Mouse (Mus musculus) ES-E14 (cell line): Measurements from ENCODE around the gene Micall1.

ENCODE experiments used
- CHD2 ChIP-seq: IDR thresholded peaks from 2 replicates; pipeline ENCODE4 v1.6.1; 2014; ENCODE audit warnings: mild to moderate bottlenecking, low read depth, low read length, inconsistent platforms
- HCFC1 ChIP-seq: IDR thresholded peaks from 2 replicates; pipeline ENCODE4 v1.6.1; 2012; ENCODE audit warnings: low read length, inconsistent platforms, borderline replicate concordance; ENCODE audit not compliant: insufficient read depth
- MAFK ChIP-seq: IDR thresholded peaks from 2 replicates; pipeline ENCODE4 v1.6.1; 2014; ENCODE audit warnings: mild to moderate bottlenecking, low read depth, low read length, inconsistent platforms; ENCODE audit not compliant: insufficient read depth
- ZNF384 ChIP-seq: IDR thresholded peaks from 2 replicates; pipeline ENCODE4 v1.6.1; 2012; ENCODE audit warnings: low read depth, low read length, inconsistent platforms

- no peak for TF ChIP-seq ZNF384
- no peak for TF ChIP-seq HCFC1
- TF ChIP-seq MAFK: no peak
- no peak for TF ChIP-seq CHD2
These were observed 42.4 kb upstream of the Micall1 start for GRCm38 (mm10) chr15:79066276-79066675.
